Mouse (Mus musculus) megakaryocyte-erythroid progenitor cell, adult 5-6 weeks (primary cell): ENCODE measurements around the gene Hrh2. TPM values are rescaled to one million over a fixed set of nuclear protein-coding genes. Genes with fewer than 3 reads are reported as not detected.

Source experiments
- ATAC-seq: replicated peaks from 2 replicates; pipeline ENCODE4 v1.8.0; 2016; ENCODE audit warnings: mild to moderate bottlenecking, inconsistent platforms; ENCODE audit not compliant: severe bottlenecking, poor library complexity, low FRiP score, low TSS enrichment
- total RNA-seq, 2 experiments: library from RNA; stranded (forward) in 1 of 2; stranded (reverse) in 1 of 2; fragments of 200-1000, 215-1000 nt in 1 of 2; fragments of >200 nt in 1 of 2; fragmentation: Nextera tagmentation in 1 of 2; gene quantifications; 2 replicates each; pipeline ENCODE4 v1.2.3; 2014 to 2017

Hrh2 gene
- total RNA-seq (2014; fragmentation: Nextera tagmentation) (3.6 and 4.6 TPM in 2 replicates), total RNA-seq (2017) (1.6 and 2.2 TPM in 2 replicates)

DNA sequence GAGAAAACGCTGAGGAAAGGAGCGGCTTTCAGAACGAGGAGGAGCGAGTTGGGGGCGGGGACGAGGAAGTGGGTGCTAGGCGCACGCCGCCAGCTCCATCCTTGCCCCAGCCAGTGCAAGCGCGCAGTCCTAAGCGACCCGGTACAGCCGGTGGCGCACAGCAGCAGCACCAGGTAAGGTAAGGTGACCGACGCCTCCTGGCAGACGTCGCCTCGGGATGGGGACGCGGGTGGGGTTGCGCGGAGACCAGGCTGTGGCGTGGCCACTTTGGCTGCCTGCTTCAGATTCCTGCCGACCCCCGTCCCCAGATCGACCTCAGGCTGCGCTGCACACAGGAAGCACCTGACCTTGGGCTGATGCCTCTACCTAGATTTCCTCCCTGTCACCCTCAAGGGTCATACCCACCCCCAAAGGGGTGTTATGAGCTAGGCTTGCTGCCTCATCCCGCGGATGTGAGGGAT is at the start of gene Hrh2:
Gene Hrh2, plus strand, starts transcription at position 109 of the 461 bp plus-strand sequence.
- ATAC-seq = no peak

DNA sequence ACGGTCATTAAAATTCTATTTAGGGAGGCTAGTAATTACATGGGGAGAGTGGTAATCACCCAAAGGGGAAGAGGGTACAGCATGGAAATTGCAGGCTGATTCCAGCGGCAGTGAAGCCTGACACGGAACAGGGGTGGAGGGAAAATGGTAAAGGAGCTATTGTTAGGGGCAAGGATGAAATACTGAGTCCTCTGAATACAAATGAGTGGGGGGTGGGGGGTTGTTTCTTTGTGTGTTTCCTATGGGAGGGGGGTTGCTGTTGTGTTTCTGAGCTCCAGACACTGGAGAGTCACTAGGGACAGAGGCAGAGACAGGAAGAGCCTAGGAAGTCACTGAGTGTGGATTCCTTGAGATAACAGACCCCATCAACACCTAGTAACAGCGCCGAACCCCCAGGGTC is 48.1 kb upstream of the Hrh2 start:
- ATAC-seq = no peak

DNA sequence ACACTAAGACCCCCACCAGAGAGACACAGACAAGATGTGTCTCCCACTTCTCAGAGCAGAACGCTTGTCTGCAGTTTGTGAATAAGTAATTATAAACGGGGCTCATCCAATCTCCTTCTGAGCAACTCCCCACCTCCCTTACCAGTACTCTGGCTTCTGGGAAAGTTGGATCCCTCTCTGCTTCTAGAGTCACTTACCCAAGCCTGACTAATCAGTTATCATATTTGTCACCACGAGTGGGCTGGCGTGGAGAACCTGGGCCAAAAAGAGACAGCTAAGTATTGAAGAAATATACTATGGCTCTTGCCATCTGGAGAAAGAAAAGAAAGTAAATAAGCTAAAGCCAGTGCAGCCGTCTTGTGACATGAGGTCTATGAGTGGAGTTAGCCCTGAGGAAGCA is 47.3 kb upstream of the Hrh2 start:
- ATAC-seq = no peak

DNA sequence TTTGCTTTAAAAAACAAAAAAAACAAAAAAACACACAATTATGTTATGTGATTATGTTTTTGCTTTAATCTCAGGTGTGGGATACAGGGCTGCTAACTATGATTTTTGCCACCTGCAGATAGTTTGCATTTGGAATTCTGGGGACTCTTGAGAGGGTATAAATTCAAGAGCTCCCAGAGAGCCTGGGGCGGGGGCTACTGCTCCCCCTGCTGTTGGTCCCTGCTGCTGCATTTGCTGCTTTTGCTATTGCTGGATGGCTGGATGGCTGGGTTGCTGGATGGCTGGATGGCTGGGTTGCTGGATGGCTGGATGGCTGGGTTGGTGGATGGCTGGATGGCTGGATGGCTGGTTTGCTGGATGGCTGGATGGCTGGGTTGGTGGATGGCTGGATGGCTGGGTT is 44.6 kb upstream of the Hrh2 start:
- ATAC-seq = 0 out of 2 replicates have a peak, but pooled peaks have one; percentile 37

DNA sequence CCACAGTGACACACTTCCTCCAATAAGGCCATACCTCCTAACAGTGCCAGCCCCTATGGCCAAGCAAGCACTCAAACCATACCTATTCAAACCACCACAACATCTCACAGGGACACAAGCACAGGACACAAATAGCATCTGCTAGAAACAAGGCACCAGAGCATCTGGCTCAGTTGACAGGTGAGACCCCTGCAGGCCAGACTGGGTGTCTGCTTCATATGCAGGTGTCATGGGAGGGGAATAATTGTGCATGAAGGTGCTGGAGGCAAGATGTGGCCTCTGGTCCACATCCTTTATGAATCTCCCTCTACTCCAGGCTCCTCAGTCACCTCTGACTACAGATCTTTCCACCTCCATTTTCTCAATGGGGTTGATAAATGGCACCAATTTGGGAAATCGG is 39.5 kb upstream of the Hrh2 start:
- ATAC-seq = no peak

DNA sequence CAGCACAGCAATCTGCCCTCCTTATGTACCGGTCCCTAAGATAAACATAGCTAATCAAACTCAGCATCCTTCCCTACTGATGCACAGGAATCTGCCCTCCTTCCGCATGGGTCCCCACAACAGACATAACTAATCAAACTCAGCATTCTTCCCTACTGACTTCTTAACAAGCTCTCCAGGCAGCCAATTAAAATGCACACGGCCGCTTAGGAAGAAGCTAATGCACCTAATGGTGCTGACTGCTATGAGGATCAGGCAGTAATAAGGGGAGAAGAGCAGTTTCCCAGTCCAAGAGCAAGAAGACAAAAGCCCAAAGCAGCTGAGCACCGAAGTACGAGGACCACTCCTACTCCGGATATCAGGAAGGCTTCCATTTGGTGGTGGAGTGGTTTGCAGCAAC is 39.0 kb upstream of the Hrh2 start:
- ATAC-seq = no peak

DNA sequence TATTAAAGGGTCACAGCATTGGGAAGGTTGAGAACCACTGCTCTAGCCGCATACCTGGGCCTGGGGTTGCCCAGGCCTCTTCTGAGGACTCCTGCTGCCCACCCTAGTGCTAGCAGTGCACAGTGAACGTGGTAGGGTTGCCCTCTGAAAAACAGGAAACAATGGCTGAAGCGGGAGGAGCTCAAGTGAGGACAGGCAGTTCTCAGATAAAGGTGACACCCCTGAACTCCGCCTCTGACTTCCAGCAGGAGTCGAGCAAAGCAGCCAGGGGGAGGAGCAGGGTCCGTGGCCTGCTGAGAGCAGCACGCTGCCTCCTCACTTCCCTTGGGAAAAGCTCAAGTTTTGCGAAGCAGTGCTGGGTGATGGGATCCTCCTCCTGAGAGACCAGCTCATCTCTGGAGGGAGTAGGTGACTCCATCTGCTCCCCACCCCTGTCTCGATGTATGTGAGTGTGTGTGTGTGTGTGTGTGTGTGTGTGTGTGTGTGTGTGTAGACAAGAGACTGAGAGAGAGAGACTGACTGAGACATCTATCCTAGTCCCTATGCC is 38.2 kb upstream of the Hrh2 start:
- peak; percentile 86 for ATAC-seq

DNA sequence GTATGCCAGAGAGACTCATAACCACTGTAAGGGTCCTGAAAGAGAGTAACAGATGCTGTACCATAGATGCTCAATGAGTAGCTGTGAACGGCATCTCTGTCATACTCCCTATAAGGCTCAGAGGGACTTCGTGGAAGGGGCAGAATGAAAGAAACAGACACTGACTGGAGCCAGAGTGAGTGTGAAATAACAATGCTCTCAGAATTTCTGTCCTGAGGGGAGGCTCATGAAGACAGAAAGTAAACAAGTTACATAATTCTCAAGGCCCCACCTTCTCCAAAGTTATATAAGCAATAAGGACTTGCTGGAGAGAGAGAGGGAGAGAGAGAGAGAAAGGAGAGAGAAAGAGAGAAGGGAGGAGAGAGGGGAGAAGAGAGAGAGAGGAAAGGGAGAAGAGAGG is 36.1 kb upstream of the Hrh2 start:
- ATAC-seq = no peak

DNA sequence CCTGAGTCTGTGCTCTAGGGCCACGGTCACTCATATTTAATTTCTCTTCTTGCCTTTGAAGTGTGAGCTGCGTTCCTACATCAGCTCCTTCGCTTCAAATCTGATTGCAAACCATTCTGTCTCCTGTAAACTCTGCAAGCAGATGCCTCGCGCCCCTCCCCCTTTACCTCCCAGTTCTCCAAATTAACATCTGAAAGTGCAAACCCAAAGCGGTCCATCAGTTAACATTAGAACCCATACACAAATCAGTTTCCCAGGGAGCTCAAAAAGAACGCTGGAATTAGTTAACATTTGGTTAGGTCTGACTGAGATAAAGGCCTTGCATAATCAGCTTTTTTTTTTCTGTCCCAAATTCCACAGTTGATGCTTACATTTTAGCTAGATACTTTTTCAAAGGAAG is 32.7 kb upstream of the Hrh2 start:
- no peak for ATAC-seq

DNA sequence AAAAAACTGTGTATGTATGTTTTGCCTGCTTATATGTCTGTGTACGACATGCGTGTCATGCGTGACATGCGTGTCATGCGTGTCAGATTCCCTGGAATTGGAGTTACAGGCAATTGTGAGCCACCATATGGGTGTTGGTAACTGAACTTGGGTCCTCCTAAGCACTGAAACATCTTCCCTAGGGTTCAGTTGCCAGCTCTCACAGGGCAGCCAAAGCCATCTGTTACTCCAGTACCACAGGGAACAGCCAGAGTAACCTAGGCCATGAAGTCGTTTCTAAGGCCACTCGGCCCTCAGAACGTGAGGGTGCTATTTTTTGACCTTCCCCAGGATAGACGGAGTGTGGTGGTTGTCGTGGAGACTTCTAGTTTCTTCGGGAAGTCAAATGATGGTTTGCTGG is 32.2 kb upstream of the Hrh2 start:
- ATAC-seq = no peak

DNA sequence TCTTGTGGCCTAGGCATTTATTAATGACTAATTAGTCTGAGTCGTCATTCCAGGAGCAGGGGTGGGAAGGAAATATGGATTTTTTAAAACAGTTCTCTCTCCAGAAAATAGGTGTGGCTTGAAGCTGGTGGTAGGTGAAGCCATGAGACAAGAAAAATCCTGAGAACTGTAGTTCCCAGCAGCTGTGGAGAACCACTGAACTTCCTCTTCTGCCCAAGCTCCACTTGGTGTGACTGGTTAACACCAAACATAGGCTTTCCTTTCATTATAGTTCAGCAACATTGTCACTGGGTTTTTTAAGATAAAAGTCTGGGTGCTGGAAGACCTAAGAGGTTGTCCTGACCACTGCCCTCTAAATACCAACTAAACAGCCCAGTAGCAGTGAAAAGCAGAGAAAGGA is 31.4 kb upstream of the Hrh2 start:
- no peak for ATAC-seq

DNA sequence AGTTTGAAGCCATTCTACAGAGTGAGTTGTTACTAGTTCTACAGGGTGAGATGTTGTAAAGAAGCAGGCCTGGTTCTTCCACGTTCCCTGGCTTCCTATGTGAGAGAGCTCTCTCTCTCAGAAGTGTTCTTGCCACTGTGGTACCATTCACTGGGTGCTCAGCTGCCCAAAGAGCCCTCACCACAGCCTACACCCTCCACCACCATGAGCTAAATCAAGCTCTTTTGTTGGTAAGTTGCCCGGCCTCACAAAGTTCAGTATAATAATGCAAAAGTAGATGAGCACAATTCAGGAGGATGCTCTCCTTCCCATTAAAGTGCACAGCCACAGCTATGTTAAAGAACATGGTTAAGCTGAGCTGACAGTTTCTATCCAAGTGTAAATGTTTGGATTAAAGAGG is 30.4 kb upstream of the Hrh2 start:
- ATAC-seq = no peak

DNA sequence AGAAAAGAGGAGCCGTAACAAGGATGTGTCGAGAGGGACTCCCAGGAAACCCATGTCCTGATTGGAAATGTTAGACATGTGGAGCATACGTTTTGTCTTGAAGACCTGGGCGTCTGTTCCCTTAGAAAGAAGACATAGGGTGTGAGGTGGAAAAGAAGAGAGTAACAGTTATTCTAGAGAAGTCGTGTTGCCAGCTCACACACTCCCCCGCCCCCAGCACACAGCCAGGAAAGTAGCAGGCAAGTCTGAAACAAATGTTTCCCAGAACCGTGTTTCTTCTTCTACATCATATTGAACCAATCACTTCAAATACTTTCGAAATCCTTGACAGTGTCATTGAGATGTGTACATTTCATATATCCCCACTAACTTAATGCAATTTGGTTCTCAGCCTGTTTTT is 28.6 kb upstream of the Hrh2 start:
- no peak for ATAC-seq

DNA sequence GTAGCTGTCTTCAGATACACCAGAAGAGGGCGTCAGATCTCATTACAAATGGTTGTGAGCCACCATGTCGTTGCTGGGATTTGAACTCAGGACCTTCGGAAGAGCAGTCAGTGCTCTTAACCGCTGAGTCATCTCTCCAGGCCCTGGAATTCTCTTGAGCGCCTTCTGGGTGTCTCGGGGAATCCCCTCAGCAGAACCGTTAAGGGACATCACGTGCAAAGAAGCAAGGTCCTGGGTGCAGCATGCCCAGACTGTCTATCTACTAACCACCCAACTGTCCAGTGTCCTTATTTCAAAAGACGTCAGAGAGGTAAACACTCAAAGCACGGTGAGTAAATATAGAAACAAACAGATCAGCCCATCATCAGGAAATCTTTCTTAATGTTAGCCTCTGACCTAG is 27.5 kb upstream of the Hrh2 start:
- no peak for ATAC-seq

DNA sequence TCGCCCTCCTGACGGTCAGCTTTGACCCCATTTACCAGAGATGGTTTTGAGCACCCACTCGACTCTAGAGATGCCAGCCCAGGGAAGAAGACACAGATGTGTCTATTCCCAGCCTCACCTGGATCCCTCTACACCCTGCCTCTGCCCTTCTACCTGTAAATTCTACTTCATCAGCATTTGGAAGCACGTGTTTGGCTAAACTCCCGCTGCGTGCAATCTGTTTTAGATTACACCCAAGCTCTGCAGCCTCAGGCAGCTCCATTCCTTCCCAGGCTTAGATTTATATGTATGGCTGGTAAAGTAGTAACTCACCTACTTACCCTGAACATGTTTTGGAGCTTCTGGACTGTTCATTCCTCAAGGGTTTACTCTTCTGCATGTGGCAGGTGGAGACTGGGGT is 26.9 kb upstream of the Hrh2 start:
- no peak for ATAC-seq

DNA sequence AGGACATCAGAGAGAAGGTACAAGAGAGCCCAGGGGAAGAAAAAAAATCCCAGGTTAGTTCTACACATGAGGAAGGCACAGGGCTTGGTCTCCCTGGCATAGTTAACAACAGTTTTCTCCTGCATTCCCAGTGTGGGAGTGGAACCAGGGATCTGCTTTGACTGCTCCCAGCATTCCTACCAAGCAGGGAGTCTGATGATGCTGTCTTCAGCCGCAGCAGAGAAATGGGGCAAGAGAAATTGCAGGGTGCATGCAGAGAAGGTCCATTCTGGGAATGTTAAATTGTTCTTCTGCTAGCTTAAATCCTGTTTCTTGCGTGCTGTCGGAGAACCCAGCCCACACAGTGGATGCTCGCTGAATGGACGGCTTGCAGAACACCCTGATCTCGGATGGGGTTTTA is 26.2 kb upstream of the Hrh2 start:
- no peak for ATAC-seq

DNA sequence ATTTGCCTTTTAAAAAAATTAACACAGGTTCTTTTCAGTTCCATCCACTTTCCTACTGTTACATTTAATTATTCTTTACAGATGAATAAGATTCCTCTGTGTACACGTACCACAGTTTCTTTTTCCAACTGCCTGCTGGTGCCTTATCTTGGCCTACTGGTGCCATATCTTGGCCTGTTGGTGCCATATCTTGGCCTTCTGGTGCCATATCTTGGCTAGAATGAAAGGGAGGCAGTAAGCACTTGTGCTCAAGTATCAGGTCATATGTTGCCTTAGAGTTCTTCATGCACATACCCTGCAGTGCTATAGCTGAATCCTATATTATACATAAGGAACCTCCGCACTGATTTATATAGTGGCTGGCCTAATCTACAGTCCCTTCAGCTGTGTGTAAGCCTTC is 24.9 kb upstream of the Hrh2 start:
- peak; percentile 80 for ATAC-seq

DNA sequence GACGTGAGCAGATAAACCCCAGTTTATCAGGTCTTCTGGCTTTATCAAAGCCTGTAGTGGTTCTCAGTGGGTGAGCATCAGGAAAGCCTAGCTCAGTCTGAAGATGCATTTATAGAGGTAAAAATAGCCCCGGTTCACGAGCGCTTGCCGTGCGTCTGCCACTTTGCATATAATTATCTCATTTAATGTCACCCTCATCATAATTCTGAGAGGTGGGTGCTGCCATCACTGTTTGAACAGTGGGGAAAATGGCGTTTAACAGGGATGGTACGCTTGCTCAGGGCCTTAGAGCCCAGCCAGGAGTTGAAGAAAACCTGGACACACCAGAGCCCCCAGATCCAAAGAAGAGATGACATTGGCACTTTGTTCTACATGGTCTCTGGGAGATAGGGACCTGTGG is 23.3 kb upstream of the Hrh2 start:
- ATAC-seq = no peak

DNA sequence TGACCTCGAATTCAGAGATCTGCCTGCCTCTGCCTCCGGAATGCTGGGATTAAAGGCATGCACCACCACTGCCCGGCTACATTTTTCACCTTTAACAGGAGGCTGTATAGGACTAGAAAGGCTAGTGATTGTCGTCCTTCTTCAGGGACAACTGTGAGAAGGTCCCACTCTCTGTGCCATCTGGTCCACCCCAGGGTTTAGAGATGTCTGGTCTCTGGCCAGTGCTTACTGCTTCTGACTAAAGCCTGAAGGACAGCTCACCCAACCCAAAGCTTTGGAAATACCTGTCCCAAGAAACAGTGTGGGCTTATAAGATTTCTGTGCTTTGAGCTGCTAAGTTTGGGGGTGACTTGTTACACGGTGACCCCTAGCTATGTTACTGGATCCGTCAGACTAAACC is 21.6 kb upstream of the Hrh2 start:
- no peak for ATAC-seq

DNA sequence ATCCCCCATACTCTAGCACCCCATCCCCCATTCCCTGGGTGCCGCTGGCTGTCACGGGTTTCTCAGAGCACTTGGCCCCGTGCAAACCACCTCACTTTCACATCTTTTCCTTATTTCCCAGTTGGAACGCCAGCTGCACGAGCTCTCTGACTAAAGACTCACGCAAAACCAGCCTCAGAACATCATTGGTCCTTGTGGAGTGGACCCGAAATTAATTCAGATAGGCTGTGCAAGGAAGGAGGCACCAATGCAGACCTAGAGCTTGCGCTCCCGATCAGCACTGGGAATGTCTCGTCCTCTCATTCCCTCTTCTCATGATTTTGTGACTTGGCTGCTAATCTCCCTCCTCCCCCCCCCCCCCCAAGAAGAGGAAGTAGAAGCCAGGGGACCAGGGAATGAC is 20.6 kb upstream of the Hrh2 start:
- ATAC-seq = no peak

DNA sequence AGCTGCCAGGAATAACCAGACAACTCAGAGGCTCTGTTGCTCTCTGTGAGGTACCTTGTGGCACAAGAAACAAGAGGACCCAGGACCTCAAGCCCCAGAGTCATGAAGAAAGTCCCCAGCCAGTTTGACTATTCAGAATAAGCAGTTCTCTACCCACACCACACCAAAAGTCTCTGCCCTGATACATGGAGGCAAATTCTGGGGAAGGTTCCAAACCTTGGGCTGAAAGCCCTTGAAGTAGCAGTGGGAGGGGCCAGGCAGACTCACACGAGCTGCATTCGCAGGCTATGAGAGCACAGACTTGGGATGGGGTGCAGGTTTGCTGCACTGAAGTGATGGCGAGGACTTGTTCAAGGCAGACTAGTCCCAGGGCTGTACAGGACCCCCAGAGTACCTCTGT is 20.2 kb upstream of the Hrh2 start:
- no peak for ATAC-seq

DNA sequence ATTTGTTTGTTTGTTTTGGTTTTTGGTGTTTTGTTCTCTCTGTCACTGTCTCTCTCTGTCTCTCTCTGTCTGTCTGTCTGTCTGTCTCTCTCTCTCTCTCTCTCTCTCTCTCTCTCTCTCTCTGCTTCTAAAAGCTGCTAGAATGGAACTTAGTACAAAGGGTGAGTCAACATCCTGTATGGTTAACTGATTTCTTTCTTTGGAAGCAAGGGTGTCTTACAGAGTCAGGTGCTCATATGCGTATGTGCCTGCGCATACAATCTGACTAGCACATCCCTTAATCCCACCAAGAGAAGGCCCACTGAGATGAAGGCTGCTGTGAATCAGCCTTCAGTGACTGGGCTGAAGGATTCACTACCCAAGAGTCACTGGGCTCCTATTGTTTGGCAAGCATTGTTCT is 18.0 kb upstream of the Hrh2 start:
- ATAC-seq = no peak
